Mouse (Mus musculus) liver, adult 2 months (tissue): Measurements from ENCODE around the gene Adgrl3.

Source experiments
- CTCF ChIP-seq: fragments of 200-500 bp; IDR thresholded peaks from 2 replicates; pipeline ENCODE4 v1.5.1; 2011; ENCODE audit warnings: low read depth, low read length, control low read depth
- POLR2A ChIP-seq: fragments of 200-500 bp; IDR thresholded peaks from 2 replicates; pipeline ENCODE4 v1.6.1; 2011; ENCODE audit warnings: low read length, control low read depth; ENCODE audit not compliant: insufficient read depth; ENCODE audit errors: extremely low read depth

- TF ChIP-seq CTCF (no peak), POLR2A (no peak)
Measured at GRCm38 (mm10) chr5:81077990-81078389, 58.1 kb downstream of the Adgrl3 start.
